Mouse (Mus musculus) c-Kit-negative CD71-positive TER-119-positive erythroid progenitor cells, embryonic 14.5 days (primary cell): ENCODE data around the gene Defb20.
"Not testable (repeated sequence)": the region's sequence is repeated elsewhere in the genome, so short reads cannot be mapped to it uniquely, and the experiment has no call there.

Experiments used
- DNase-seq: peaks from one replicate; pipeline ENCODE4 v3.0.0-alpha.2; 2013; ENCODE audit warnings: low read depth, low spot score

Defb20 gene

DNA sequence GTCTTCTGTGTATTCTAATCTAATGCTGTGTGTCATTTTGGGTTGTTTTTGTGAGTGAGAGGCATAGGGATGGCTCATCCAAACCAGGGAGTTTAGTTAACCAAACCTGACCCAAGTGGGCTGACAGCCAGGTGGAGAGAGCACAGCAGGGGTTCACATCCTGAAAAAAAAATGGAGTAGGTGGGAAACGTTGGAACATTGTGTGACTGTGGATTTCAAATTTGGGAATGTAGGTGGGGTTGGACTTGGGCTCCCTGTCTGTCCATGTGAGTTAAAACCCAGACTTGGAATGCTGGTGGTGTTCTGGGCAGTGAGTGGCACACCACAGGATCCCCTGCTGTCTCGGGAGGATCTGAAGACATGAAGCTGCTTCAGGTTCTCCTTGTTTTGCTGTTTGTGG, at the start of gene Defb20:
Defb20 (plus strand) TSS at position 301 of the 400 bp plus-strand sequence.
- no peak for DNase-seq

DNA sequence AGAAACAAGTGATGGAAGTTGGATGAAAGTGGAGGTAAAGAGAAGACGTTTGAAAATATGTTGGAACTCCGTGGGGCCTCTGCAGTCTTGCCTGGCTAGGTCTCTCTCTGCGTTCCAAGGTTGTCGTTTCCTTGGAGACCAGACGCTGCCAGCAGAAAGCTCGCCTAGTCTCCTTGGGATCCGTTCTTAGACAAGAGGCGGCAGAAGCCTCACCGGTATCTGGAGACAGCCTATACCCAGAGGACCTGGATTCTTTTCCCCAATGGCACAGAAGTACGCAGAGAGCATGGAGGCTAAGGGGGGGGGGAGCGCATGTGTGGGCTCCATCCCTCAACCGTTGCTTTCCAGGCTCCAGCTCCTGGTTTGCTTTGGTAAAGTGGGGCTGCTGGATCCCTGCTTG, 49.4 kb upstream of the Defb20 start:
- no peak for DNase-seq

DNA sequence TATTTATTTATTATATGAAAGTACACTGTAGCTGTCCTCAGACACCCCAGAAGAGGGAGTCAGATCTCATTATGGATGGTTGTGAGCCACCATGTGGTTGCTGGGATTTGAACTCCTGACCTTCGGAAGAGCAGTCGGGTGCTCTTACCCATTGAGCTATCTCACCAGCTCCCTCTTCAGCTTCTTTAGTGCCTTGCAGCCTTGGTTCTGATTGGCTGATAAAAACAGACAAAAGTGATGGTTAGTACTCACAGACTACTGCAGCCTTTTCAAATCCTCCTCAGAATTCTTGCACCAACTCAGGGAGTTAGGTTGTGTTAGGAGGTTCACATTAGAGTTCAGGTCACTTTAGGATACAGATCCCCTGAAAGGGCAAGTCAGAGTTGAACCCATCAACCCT, 48.4 kb upstream of the Defb20 start:
- DNase-seq: not testable (repeated sequence)

DNA sequence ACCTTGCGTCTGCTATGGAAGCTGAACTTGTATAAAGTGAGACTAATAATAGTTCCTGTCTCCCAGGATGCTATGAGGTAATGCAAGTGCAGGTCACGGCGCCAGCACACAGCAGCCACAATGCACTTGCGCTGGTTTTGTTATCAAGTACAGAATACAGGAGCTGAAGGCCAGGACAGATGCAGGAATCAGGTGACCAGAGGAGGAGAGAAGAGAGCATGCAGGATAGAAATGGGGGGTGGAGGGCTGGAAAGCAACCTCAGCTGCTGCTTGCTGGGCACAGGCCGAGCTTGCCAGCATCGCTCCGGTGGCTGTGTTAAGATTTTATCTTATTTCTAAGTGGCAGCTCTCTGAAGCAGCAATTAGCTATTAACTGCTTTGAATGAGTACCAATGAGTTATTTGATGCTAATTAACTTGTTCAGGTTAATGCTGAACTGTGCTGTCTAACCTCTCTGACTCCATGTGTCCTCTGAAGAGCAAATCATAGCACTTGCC, 40.4 kb upstream of the Defb20 start:
- no peak for DNase-seq

DNA sequence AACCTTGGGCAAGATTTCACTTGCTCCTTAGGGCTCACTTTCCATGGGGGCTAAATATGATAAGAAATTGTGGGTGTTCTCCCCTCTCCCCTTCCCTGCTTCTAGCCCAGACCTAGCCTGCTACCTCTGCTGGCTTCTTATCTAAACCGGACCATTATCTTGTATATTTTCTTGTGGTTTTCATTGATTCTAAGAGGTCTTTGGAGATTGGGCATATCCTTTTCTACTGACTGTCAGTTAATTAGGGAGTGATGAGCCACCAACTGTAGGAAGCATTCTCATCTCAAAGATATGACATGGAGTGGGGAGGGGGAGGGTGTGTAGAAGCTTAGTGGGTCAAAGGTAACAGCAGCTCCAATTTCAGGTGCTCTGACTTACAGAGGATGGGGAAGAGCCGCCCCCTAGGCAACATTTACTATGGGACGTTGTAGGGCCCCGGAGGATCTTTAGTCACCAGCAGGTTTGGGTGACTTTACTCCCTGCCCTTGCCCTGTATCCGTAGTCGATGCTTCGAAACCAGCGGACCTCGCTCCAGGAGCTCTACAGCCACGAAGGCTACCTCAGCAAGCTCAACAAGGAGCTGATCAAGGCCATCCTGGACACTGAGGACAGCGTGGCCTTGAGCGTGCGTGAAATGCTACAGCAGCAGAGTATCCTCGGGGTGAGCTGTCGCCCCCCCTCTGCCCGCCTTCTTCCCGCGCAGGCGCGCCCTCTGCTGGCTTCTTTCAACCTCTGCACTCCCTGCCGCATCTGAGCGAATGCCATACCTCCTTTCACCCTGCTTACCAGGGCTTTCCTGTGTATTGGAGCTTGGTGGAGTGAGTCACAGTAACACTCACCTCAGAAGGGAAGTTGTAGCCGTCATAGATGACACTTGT, 39.6 kb upstream of the Defb20 start:
- DNase-seq: peak; percentile 46

DNA sequence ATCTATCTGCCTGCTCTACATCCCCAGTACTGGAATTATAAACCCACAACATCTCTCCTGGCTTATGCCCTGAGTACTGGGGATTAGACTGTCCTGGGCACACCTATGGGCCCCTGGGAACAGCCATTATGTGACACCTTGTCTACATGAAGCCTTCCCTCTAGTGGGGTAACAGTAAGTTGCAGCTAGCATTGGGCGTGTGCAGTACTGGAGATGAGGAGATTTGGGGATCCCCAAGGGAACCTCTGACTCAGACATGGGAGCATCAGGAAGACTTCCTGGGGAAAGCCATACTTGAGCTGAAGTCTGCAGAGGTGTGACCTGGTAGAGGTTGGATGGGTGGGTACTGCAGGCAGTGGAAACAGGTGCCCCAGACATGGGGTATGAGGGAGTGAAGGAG, 37.9 kb upstream of the Defb20 start:
- no peak for DNase-seq

DNA sequence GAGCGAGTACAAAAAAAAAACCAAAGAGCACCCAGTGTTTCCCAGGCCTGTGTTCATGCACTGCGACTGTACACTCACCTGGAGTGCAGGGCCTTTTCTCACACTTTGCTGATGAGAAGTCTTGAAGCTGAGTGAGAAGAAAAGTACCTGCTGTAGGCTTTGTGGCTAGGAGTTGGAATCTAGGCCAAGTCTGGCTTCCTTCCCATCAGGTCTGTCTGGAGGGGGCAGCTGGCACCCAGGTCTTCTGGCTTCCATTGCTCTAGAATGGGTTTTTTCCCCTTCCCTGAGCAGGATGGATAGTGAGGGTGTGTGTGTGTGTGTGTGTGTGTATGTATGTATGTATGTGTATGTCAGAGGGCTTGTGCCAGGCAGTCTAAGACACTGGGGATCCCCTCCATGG, 37.0 kb upstream of the Defb20 start:
- no peak for DNase-seq

DNA sequence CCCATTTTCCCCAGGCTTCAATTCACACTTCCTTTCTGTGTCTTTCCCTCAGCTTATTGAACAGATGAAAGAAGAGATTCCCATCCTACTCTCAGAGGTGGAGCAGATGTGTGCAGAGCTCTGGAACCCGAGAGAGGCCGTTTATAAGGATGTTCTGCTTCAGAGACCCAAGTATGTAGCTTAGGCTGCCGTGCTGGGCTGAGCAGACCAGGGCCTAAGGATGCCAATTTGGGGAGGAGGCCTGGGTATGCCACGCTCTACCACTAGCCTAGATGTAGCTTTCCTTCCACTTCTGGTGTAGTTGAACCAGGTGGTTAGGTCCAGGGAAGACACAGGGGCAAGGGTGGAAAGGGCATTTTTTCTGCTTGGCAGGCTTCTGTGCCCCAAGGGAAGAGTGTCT, 34.5 kb upstream of the Defb20 start:
- no peak for DNase-seq

DNA sequence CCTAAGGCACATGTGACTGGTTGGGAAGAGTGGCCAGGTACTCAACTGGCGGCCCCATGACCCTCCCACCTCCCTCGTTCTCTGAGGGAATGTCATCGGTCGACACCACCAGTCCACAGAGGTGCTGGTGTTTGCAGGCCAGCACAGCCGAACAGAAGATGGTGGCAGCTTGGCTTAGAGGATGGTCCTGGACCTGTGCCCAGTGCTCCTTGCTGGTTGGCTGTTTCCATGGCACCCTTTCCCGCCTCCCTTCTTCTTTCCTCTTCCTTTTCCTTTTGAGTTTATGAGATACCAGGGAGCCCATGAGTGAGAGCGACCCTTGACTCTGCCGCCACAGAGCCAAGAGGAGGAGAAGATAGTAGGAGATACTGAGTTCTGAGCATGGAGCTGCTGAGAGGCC, 33.6 kb upstream of the Defb20 start:
- no peak for DNase-seq

DNA sequence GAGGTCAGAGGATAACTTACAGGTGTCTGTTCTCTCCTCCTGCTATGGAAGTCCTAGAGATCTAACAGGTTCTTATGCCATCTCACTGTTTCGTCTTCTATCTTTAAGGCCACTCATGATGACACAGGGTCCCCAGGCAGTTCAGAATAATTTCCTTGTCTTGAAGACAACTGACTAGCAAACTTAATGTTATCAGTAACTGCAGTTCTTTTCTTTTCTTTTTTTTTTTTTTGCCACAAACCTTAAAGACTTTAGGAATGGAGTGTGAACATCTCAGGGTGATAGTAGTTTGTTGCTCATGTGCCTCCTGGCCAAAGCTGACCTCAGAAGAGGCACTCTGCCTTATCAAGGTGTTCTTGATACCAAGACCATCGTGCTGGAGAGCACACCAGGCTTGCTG, 30.2 kb upstream of the Defb20 start:
- no peak for DNase-seq

DNA sequence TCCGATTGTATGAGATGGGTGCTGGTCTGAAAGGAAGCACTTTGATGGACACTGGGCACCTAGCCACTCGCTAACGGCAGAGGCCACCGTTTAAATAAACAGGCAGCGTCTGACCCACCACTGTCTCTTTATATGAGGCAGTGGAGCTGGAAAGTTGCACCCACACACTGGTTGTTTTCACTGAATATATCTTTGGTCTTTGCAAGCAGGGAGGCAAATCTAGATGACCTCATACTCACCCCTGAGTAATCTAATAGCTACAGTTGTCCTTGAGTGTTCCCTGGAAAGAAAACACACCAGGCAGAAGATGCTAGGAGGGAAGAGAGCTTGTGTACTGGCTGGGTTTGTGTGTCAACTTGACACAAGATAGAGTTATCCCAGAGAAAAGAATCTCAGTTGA, 29.4 kb upstream of the Defb20 start:
- no peak for DNase-seq

DNA sequence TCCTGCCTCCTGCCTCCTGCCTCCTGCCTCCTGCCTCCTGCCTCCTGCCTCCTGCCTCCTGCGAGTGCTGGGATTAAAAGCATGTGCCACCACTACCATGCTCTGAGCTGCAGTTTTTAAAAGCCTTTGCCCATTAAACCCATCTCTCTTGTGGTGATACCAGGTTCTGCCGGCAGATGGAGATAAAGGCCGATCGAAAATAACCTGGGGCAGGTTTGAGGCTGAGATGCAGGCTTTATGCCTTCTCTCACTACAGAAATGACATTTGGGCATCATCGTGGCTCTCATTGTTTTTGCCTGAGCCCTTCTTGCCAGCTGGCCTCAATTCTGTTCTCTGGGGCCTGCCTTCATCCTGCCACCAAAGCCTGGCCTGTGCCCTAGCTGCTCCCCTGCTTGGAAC, 26.6 kb upstream of the Defb20 start:
- DNase-seq: no peak

DNA sequence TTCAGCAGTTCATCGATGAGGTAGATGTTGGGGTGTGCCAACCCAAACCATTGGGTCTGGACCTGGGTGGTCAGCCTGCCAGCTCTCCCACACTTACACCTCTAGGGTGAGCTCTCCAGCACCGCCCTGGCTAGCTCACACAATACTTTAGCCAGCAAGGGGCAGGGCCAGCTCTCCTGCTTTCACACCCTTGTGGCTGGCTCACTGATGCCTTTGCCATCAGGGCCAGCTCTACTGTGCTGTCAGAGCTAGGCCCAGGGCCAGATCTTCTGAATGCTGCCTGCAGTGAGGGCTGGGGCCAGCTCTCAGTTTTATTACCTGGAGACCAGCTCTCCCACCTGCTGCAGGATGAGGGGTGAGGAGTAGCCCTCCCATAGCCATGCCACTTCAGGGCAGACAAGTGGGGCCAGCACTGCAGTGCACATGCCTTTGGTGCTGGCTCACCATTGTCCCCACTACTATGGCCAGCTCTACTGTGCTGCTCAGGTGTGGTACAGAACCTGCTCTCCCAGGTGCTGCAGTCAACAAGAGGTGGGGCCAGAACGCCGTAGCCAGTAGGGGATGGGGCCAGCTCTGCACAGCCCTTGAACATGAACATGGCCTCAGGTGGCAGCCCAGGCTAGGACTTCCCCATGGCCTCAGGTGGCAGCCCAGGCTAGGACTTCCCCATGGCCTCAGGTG, 24.6 kb upstream of the Defb20 start:
- no peak for DNase-seq

DNA sequence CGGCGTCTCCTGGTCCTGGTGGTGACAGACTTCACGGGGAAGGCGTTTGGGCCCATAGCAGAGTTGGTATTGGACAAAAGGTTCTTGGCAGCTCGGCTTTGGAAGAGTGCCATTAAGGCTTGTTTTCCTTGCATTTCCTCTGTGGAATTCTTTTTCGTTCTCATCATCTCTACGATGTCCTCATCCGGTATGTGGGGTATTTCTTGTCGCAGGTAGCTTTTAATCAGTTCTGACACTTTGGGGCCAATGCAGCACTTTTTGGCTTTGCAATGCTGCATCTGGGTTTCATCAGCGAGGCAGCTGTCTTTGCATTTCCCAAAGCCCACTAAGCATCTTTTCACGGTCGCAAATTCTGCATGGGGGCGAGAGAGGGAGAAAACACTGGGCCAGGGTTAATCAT, 17.6 kb upstream of the Defb20 start:
- no peak for DNase-seq

DNA sequence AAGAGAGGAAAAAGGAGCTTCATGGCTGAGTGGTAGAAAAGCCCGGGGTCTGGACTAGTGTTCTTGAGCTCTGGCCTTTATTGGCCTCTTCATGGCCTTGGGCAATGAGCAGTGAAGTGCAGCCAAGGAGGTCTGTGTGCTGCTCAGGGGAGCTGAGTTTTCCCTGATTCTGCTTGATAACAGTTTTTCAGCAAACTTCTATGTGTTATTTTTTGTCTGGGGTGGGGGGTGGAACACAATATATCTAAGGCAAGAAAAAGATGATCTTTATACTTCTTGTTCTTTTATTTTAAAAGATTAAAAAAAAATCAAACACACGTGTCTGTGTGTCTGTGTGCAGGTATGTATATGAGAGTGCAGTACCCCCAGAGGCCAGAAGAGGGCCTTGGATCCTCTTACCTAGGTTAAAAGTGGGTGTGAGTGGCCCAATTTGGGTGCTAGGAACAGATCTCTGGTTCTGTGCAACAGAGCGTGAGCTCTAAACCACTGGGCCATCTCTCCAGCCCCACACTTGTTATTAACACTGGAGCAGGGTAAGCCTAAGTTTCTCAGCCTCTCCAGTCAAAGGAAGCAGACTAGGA, 12.2 kb upstream of the Defb20 start, which contains the start of gene Defb23:
Defb23 (minus strand) TSS at position 51 of the 581 bp plus-strand sequence.
- no peak for DNase-seq

DNA sequence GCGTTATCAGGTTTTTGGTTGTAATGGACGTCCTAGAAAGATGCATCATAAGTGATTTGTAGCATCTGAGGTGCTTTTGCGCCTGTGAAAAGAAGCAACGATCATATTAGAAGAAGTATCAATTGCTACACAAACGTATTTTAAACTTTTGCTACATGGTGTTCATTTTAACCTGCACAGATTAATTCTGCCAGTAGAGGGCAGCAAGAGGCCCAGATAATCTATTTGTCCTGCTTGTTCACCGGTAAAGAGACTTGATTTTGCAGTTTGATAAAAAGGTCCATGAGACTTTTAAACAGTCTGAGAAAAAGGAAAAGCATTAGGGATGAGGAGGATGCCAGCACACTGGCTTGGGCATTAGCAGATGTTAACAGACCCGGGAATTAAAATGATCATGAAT, 5.9 kb upstream of the Defb20 start:
- DNase-seq: no peak

DNA sequence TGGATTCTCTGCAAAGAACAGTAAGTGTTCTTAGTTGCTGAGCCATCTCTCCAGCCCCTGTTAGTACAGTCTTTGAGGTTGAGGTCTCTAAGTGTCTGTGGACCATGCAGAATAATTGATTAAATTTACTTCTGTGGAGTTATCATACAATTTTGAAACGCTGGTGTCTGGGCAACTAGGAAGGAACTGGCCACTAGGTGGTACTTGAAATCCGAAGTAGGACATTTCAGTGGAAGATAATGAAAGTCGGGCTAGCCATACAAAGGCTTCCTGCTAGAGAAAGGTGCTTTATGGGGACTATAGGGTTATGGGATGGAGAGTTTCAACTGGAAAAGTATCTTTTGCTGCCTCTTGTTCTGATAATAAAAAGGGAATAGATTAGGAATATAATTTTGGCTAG, 4.4 kb upstream of the Defb20 start:
- no peak for DNase-seq

DNA sequence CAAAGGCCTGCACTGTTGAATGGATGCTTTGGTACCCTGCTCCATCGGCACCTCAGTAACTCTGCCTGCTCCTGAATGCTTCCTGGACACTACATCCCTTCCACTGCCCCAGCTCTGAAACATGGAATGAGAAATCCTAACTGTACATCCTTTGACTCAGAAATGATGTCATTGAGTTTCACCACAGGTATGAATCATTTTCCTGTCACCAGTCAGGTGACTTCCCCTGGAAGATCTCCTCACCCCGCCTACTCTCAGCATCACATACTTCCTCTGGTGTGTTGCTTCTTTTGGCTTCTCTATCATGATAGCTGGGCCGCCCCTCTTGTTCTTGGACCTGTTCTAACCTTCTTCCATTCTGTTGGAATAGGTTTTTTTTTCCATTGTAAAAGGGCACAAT, 4.0 kb downstream of the Defb20 start:
- DNase-seq: no peak

DNA sequence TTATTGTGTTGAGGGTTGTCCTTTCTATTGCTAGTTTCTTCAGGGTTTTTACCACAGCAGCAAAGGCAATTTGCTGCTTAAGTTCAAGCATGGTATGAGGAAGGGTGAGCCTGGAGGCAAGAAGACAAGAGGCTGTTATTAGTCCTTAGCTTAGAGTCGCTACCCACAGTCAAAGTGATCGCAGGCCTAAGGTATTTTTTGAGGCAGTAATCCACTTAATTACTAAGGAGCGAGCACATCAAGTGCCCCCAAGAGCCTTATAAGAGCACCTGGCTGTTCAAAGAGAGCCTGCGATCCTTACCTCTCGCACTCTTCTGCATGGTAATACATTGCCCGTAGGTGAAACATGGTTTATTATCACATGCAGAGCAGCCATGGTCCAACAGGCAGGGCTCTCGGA, 4.9 kb downstream of the Defb20 start:
- DNase-seq: no peak

DNA sequence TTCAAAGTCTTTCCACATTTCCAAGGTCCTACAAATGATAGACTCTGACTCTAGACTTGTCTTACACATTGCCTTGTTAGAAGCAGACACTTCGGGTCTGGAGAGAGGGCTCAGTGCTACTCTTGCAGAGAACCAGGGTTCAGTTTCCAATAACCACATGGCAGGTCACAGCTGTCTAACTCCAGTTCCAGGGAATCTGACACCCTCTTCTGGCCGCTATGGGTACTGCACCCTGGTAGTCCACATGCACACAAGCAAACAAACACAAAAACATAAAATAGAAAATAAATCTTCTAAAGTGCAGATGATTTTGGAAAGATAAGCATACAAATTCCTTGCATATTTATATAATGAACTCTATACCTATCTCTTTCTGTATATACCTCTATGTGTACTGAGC, 10.2 kb downstream of the Defb20 start:
- peak; percentile 6 for DNase-seq

DNA sequence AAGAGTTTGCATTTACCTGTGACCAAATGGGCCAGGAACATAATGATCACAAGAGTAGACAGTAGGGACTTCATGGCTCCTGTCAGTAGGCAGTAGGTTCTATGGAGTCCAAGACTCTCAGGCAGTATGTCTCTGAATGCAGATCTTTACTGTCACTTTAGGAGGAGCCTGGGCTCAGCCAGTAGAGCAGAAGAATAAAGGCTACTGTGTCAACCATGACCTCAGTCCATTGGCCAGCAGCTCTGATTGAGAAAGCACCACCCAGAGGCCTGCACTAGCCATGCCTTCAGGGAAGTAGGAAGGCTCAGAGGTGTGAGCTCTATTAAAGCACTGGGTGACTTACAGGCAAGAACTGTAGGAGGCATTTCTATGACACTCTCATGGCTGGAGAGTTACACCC, 13.2 kb downstream of the Defb20 start, which contains the start of gene Defb22:
Defb22 (minus strand) TSS at position 101 of the 400 bp plus-strand sequence.
- no peak for DNase-seq

DNA sequence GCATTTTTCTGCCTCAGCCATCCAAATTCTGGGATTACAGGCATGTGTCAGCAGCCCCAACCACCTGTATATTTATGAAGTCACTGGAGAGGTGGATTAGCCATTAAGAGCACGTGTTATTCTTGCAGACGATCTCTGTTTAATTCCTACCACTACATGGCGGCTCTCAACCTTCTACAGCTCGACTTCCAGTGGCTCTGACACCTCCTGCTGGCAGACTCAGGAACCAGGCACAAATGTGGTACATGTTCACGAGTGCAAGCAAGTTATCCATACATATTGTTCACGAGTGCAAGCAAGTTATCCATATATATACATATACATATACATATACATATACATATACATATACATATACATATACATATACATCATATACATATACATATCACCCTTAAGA, 16.3 kb downstream of the Defb20 start:
- DNase-seq: no peak
